Mouse (Mus musculus) hindbrain, embryonic 13.5 days (tissue): Measurements from ENCODE around the gene Slc35c1. TPM values are rescaled to one million over a fixed set of nuclear protein-coding genes. Genes with fewer than 3 reads are reported as not detected.

Source experiments
- ATAC-seq: fragments of 200-750 bp; cut with Nextera tagmentation; 2 replicates; pipeline ENCODE4 v1.8.0; 2017; ENCODE audit warnings: moderate TSS enrichment; ENCODE audit not compliant: low FRiP score
- H3K27ac ChIP-seq: fragments of 300-500 bp; sonication (generic); 2 replicates; pipeline ENCODE4 v1.5.1; 2015; ENCODE audit warnings: inconsistent platforms, mild to moderate bottlenecking, moderate library complexity
- H3K27me3 ChIP-seq: fragments of 300-500 bp; sonication (generic); 2 replicates; pipeline ENCODE4 v1.6.1; 2015; ENCODE audit warnings: mild to moderate bottlenecking, inconsistent platforms
- H3K36me3 ChIP-seq: fragments of 300-500 bp; sonication (generic); 2 replicates; pipeline ENCODE4 v1.6.1; 2015; ENCODE audit warnings: mild to moderate bottlenecking, inconsistent platforms
- H3K4me1 ChIP-seq: fragments of 300-500 bp; sonication (generic); replicated peaks from 2 replicates; pipeline ENCODE4 v1.6.1; 2015; ENCODE audit warnings: inconsistent platforms
- H3K4me2 ChIP-seq: fragments of 300-500 bp; sonication (generic); 2 replicates; pipeline ENCODE4 v1.6.1; 2015; ENCODE audit warnings: inconsistent platforms, mild to moderate bottlenecking, moderate library complexity
- H3K4me3 ChIP-seq: fragments of 300-500 bp; sonication (generic); 2 replicates; pipeline ENCODE4 v1.5.1; 2015; ENCODE audit warnings: mild to moderate bottlenecking, inconsistent platforms
- H3K9ac ChIP-seq: fragments of 300-500 bp; sonication (generic); 2 replicates; pipeline ENCODE4 v1.6.1; 2015; ENCODE audit warnings: mild to moderate bottlenecking, inconsistent platforms
- H3K9me3 ChIP-seq: fragments of 300-500 bp; sonication (generic); 2 replicates; pipeline ENCODE4 v1.6.1; 2016; ENCODE audit warnings: inconsistent platforms
- WGBS: fragments of 180-500 bp; shearing (Covaris S2); methylation state at CpG from one replicate; pipeline ENCODE4 v1.1.7; 2015; 5-methylcytosine and 5-hydroxymethylcytosine counted together
- polyA plus RNA-seq: library from polyadenylated mRNA; unstranded; fragments of >200 nt; fragmentation: Nextera tagmentation; extraction: Ambion mirVana; gene quantifications from 2 replicates; pipeline ENCODE4 v1.2.1, GENCODE M21; 2015

Slc35c1 gene
- 10.5 and 12.0 TPM in 2 replicates for polyA plus RNA-seq

DNA sequence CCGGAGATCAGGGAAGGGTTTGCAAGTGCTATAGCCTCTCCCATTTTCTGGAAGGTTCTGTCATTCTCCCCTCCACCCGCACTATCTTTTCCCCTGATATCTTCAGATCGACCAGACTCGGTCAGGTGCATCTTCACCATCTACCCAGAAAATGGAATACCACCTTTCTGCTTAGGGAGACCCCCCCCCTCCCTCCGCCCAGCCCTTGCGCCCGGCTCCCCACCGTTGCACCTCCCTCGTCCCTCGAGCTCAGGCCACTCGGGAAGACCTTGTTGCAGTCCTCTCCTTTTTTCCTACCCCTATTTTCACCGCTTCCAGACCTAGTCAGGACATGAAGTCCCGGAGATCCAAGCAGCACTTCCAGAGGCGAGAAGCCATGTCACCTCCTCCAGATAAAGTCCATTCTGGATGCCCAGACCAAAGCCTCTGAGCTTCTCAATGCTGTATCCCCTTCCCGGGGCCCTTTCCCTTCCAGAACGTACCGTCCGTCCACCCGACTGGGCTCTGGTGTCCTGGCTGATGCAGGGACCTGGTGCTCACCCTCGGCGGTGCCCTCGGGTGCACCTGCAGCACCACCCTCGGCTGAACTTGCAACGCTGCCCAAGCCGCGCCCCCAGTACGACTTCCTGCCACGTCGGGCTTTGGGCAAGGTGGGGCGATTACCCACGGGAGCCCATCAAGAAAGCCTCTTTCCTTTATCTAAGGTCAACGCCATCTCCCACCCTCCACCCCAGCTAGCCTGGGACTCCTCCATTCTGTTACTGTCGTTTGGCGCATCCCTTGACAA lies at the start of gene Slc35c1:
TSS of gene Slc35c1 (minus strand) at position 618 of the 787 bp plus-strand sequence.
- no peaks in the 10 kb centered on the region for H3K36me3 ChIP-seq

DNA sequence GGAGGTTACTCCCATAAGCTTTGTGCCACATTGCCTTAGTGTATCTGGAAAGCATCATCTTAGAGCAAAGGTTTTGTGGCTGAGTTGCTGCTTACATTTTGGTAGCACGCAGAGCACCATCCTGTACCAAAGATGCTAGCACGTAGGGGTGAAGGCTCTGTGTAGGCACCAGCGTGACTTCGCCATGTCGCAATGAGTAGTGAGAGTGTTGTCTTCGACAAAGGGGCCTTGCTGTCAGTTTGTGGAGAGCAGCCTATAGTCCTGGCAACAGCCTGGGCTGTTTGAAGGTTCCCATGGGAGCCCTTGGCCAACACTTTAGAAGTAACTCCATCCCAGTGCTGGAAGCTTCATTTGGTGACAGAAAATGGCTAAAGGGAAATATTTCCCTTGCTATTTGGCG lies 45.0 kb upstream of the Slc35c1 start:
- Histone ChIP-seq H3K27ac (no peak overlapping the region), H3K27me3 (no peaks in the 10 kb centered on the region), H3K4me3 (no peak overlapping the region), H3K9ac (no peak overlapping the region), H3K4me2 (no peak overlapping the region), H3K4me1 (peaks cover 2% of the 10 kb centered on the region), H3K36me3 (no peaks in the 10 kb centered on the region), H3K9me3 (no peaks in the 10 kb centered on the region)
- no peak for ATAC-seq
- 92% methylated on average over 7 of the region's 7 CpGs for WGBS

More for the DNA sequence above, at the start of gene Slc35c1:
- Histone ChIP-seq H3K4me3 (peak within 1 kb of the TSS; percentile 67), H3K4me1 (peaks cover 49% of the 10 kb centered on the region), H3K4me2 (peak within 1 kb of the TSS; percentile 96), H3K27me3 (peaks cover 29% of the 10 kb centered on the region), H3K9ac (peak within 1 kb of the TSS; percentile 80), H3K27ac (peak within 1 kb of the TSS; percentile 74), H3K9me3 (no peaks in the 10 kb centered on the region)
- ATAC-seq = peak; percentile 41; the same call in 1 of the 2 replicates
- under 1% methylated on average over 34 of the region's 34 CpGs for WGBS

- no peak overlapping the region for H3K4me3 ChIP-seq
- 89% methylated on average over 3 of the region's 3 CpGs for WGBS
- H3K4me2 ChIP-seq = no peak overlapping the region
- no peaks in the 10 kb centered on the region for H3K9me3 ChIP-seq
- peaks cover 15% of the 10 kb centered on the region for H3K4me1 ChIP-seq
- H3K27ac ChIP-seq = no peak overlapping the region
- no peaks in the 10 kb centered on the region for H3K27me3 ChIP-seq
- no peak for ATAC-seq
- no peaks in the 10 kb centered on the region for H3K36me3 ChIP-seq
- no peak overlapping the region for H3K9ac ChIP-seq
Measured at GRCm38 (mm10) chr2:92503421-92503820, 43.1 kb upstream of the Slc35c1 start.

DNA sequence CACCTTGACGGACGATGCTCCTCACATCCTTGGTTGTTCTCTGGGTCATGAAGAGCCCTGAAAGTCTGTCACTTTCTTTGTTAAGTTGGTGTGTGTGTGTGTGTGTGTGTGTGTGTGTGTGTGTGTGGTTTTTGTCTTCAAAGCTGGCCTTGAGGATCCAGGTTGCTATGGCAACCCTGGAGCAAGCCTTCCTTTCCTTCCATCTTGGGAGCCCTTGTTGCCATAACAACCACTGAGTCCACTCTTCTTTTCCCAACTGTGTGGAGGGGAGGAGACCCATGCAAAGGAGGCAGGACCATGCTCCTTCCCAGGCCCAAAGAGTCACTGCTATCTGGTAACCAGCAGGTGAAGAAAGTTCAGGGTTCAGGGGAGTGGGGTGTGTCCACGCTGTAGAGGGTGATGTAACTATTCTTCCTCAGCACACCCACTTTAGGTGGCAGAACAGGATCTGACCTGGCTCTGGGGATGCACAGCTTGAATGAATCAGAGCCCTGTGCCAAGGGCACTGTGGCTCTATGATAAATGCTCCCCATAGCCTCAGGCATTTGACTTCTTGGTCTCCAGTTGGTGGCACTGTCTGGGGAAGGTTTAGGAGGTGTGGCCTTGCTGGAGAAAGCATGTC lies 39.5 kb upstream of the Slc35c1 start:
- 39% methylated on average over 3 of the region's 3 CpGs for WGBS
- Histone ChIP-seq H3K9ac (no peak overlapping the region), H3K27ac (peak overlapping the region; percentile 53), H3K27me3 (0 out of 2 replicates have a peak, but pooled peaks cover 9% of the 10 kb centered on the region), H3K4me1 (peaks cover 48% of the 10 kb centered on the region), H3K36me3 (no peaks in the 10 kb centered on the region), H3K4me3 (no peak overlapping the region), H3K4me2 (no peak overlapping the region), H3K9me3 (no peaks in the 10 kb centered on the region)
- ATAC-seq = peak; percentile 81

- no peaks in the 10 kb centered on the region for H3K36me3 ChIP-seq
- H3K27ac ChIP-seq = peak overlapping the region; percentile 30; the same call in 1 of the 2 replicates
- H3K4me1 ChIP-seq = peaks cover 62% of the 10 kb centered on the region
- no peak overlapping the region for H3K9ac ChIP-seq
- no peak for ATAC-seq
- no peak overlapping the region for H3K4me2 ChIP-seq
- no peaks in the 10 kb centered on the region for H3K9me3 ChIP-seq
- WGBS = 70% methylated on average over 5 of the region's 5 CpGs
- H3K27me3 ChIP-seq = 0 out of 2 replicates have a peak, but pooled peaks cover 13% of the 10 kb centered on the region
- H3K4me3 ChIP-seq = no peak overlapping the region
Measured at GRCm38 (mm10) chr2:92497112-92497511, 36.8 kb upstream of the Slc35c1 start.

GRCm38 (mm10) chr2:92496681-92497080 lies 36.3 kb upstream of the Slc35c1 start:
- no peak for ATAC-seq
- Histone ChIP-seq H3K4me3 (no peak overlapping the region), H3K27ac (peak overlapping the region; percentile 30), H3K4me2 (no peak overlapping the region), H3K36me3 (no peaks in the 10 kb centered on the region), H3K9ac (0 out of 2 replicates have a peak overlapping the region, but pooled peaks have one; percentile 19), H3K27me3 (0 out of 2 replicates have a peak, but pooled peaks cover 13% of the 10 kb centered on the region), H3K4me1 (peaks cover 66% of the 10 kb centered on the region), H3K9me3 (no peaks in the 10 kb centered on the region)
- 36% methylated on average over 8 of the region's 10 CpGs for WGBS

- no peak overlapping the region for H3K4me3 ChIP-seq
- WGBS = 87% methylated on average over 3 of the region's 3 CpGs
- H3K36me3 ChIP-seq = no peaks in the 10 kb centered on the region
- no peaks in the 10 kb centered on the region for H3K9me3 ChIP-seq
- peaks cover 62% of the 10 kb centered on the region for H3K4me1 ChIP-seq
- H3K27ac ChIP-seq = no peak overlapping the region
- no peak overlapping the region for H3K4me2 ChIP-seq
- no peak for ATAC-seq
- H3K27me3 ChIP-seq = 0 out of 2 replicates have a peak, but pooled peaks cover 13% of the 10 kb centered on the region
- H3K9ac ChIP-seq = no peak overlapping the region
Measured at GRCm38 (mm10) chr2:92494956-92495355, 34.6 kb upstream of the Slc35c1 start.

GRCm38 (mm10) chr2:92494423-92494822 lies 34.1 kb upstream of the Slc35c1 start:
- H3K4me1 ChIP-seq = peaks cover 56% of the 10 kb centered on the region
- no peak overlapping the region for H3K4me3 ChIP-seq
- H3K27ac ChIP-seq = 0 out of 2 replicates have a peak overlapping the region, but pooled peaks have one; percentile 12
- 0 out of 2 replicates have a peak, but pooled peaks cover 13% of the 10 kb centered on the region for H3K27me3 ChIP-seq
- 45% methylated on average over 8 of the region's 8 CpGs for WGBS
- no peak for ATAC-seq
- no peaks in the 10 kb centered on the region for H3K9me3 ChIP-seq
- H3K36me3 ChIP-seq = no peaks in the 10 kb centered on the region
- no peak overlapping the region for H3K9ac ChIP-seq
- H3K4me2 ChIP-seq = no peak overlapping the region

DNA sequence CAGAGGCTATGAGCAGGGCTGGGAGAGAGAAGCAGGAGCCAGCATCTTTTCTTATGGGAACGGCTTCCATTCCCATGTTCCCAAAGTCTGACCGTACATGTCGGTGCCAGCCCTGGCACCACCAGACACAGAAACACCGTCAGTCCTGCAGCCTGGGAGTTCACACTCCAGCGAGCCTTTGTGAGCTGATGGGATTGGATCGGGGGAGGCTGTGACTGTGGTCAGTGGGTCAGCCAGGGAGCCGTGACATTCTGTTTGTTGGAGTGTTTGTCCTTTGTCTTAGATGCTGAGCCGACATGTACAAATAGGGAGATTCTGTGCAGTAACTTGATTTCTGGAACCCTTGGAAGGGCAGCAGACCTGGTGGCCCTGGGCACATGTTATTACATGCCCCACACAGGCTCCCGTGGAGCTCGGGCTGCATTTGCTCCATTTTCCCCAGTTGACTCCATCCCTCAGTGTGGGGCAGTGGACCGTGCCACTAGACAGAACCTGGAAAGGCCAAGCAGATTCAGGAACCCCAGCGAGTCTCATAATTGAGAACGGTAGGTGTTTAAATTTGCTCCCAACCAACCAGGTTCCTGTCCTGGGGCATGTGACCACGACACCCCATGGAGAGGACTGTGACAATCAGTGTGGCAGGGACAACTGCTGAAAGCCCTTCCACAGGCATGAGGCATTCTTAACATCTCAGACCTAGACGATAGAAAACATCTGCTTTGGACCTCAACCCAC lies 33.5 kb upstream of the Slc35c1 start:
- peaks cover 54% of the 10 kb centered on the region for H3K4me1 ChIP-seq
- H3K27ac ChIP-seq = no peak overlapping the region
- no peak for ATAC-seq
- H3K36me3 ChIP-seq = no peaks in the 10 kb centered on the region
- no peak overlapping the region for H3K4me3 ChIP-seq
- H3K4me2 ChIP-seq = no peak overlapping the region
- WGBS = 53% methylated on average over 15 of the region's 15 CpGs
- H3K27me3 ChIP-seq = 0 out of 2 replicates have a peak, but pooled peaks cover 13% of the 10 kb centered on the region
- no peaks in the 10 kb centered on the region for H3K9me3 ChIP-seq
- H3K9ac ChIP-seq = no peak overlapping the region

DNA sequence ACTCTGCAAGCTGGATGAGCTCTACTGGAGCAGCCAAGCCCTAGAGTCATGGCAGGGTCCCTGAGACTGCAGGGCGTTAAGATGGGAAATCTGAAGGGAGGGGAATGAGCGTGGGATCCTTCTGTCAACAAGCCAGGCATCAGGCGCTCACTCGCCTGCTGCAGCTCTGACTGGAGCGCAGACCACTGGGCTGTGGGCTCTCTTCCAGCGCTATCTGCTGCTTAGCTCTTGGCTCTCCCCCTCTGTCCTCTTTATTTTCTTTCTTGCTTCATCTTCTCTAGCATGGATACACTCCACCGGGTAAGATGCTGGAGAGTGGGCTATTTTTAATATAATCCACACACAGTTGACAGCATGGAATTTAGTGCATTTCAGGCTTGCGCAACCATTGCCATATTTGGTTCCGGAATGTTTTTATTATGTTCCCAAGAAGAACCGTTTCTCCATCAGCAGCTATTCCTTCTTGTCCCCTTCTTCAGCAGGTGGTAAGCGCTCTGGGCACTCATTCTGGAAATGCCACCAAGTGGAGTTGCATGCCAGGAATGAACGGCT lies 31.7 kb upstream of the Slc35c1 start:
- H3K9ac ChIP-seq = no peak overlapping the region
- H3K36me3 ChIP-seq = no peaks in the 10 kb centered on the region
- 65% methylated on average over 12 of the region's 12 CpGs for WGBS
- H3K9me3 ChIP-seq = no peaks in the 10 kb centered on the region
- ATAC-seq = no peak
- H3K27me3 ChIP-seq = 0 out of 2 replicates have a peak, but pooled peaks cover 7% of the 10 kb centered on the region
- no peak overlapping the region for H3K4me2 ChIP-seq
- H3K4me1 ChIP-seq = peaks cover 45% of the 10 kb centered on the region
- no peak overlapping the region for H3K4me3 ChIP-seq
- H3K27ac ChIP-seq = no peak overlapping the region

DNA sequence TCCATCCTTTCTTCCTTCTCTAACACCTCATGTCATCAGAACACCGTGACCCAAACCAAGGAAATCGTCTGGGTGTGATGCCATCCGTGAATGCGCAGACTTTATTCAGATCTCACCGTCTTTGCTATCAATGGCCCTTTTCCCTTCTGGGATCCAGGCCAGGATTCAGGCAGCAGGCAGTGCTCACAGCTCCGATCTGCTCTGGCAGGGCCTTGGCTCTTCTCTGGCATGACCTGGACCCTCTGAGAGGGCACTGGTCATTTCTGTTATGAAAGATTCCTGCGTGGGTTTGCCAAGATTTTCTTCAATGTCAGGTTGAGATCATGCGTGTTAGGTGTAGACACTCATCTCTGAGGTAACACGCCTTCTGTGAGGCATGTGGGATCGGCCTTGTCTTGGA lies 30.2 kb upstream of the Slc35c1 start:
- Histone ChIP-seq H3K4me2 (no peak overlapping the region), H3K4me1 (peaks cover 43% of the 10 kb centered on the region), H3K27ac (no peak overlapping the region), H3K9ac (no peak overlapping the region), H3K27me3 (peaks cover 12% of the 10 kb centered on the region), H3K4me3 (no peak overlapping the region), H3K36me3 (no peaks in the 10 kb centered on the region), H3K9me3 (no peaks in the 10 kb centered on the region)
- 88% methylated on average over 10 of the region's 10 CpGs for WGBS
- no peak for ATAC-seq

GRCm38 (mm10) chr2:92487791-92488190 lies 27.5 kb upstream of the Slc35c1 start:
- ATAC-seq = no peak
- Histone ChIP-seq H3K4me1 (peaks cover 27% of the 10 kb centered on the region), H3K36me3 (no peaks in the 10 kb centered on the region), H3K27me3 (peaks cover 36% of the 10 kb centered on the region), H3K9ac (no peak overlapping the region), H3K4me3 (no peak overlapping the region), H3K27ac (no peak overlapping the region), H3K9me3 (no peaks in the 10 kb centered on the region), H3K4me2 (no peak overlapping the region)
- WGBS = 81% methylated on average over 8 of the region's 8 CpGs
